Mouse (Mus musculus) heart, postnatal 0 days (tissue): ENCODE data around the gene Tacc3. TPM values are rescaled to one million over a fixed set of nuclear protein-coding genes. Genes with fewer than 3 reads are reported as not detected.
A peak's percentile ranks its signal among the peaks of the same experiment; 100 is the strongest.

ENCODE experiments used
- ATAC-seq: fragments of 200-750 bp; cut with Nextera tagmentation; 2 replicates; pipeline ENCODE4 v1.8.0; 2017; ENCODE audit warnings: low read depth, moderate number of reproducible peaks, moderate library complexity; ENCODE audit not compliant: insufficient read depth
- DNase-seq: peaks from one replicate; pipeline ENCODE4 v3.0.0-alpha.2; 2016; ENCODE audit warnings: low spot score
- H3K27ac ChIP-seq: fragments of 300-500 bp; sonication (generic); 2 replicates; pipeline ENCODE4 v1.5.1; 2014; ENCODE audit warnings: low read depth, mild to moderate bottlenecking
- H3K27me3 ChIP-seq: fragments of 300-500 bp; sonication (generic); 2 replicates; pipeline ENCODE4 v1.6.1; 2014; ENCODE audit warnings: low read length, mixed read lengths; ENCODE audit not compliant: control insufficient read depth, insufficient read depth
- H3K36me3 ChIP-seq: fragments of 300-500 bp; sonication (generic); replicated peaks from 2 replicates; pipeline ENCODE4 v1.6.1; 2014; ENCODE audit warnings: low read length, mixed read lengths; ENCODE audit not compliant: control insufficient read depth, insufficient read depth
- H3K4me1 ChIP-seq: fragments of 300-500 bp; sonication (generic); 2 replicates; pipeline ENCODE4 v1.6.1; 2014; ENCODE audit warnings: antibody characterized with exemption; ENCODE audit not compliant: control insufficient read depth, insufficient read depth
- H3K4me2 ChIP-seq: fragments of 300-500 bp; sonication (generic); 2 replicates; pipeline ENCODE4 v1.6.1; 2014; ENCODE audit warnings: low read depth, mild to moderate bottlenecking, low read length, moderate library complexity
- H3K4me3 ChIP-seq: fragments of 300-500 bp; sonication (generic); 2 replicates; pipeline ENCODE4 v1.5.1; 2014; ENCODE audit warnings: low read depth, low read length
- H3K9ac ChIP-seq: fragments of 300-500 bp; sonication (generic); replicated peaks from 2 replicates; pipeline ENCODE4 v1.6.1; 2014; ENCODE audit warnings: low read depth, low read length, mixed read lengths
- H3K9me3 ChIP-seq: fragments of 300-500 bp; sonication (generic); replicated peaks from 2 replicates; pipeline ENCODE4 v1.6.1; 2016; ENCODE audit warnings: low read length; ENCODE audit not compliant: control insufficient read depth
- CTCF ChIP-seq: IDR thresholded peaks from 2 replicates; pipeline ENCODE4 v1.5.1; 2016; ENCODE audit warnings: antibody characterized with exemption, control low read depth, low read depth
- EP300 ChIP-seq: IDR thresholded peaks from 2 replicates; pipeline ENCODE4 v1.6.1; 2016; ENCODE audit warnings: antibody characterized with exemption, low read depth
- WGBS: fragments of 180-500 bp; shearing (Covaris S2); extraction: QIAGEN DNeasy Blood & Tissue Kit; methylation state at CpG from one replicate; pipeline ENCODE4 v1.1.7; 2014; 5-methylcytosine and 5-hydroxymethylcytosine counted together
- polyA plus RNA-seq: library from polyadenylated mRNA; unstranded; fragments of >200 nt; fragmentation: Nextera tagmentation; extraction: Ambion mirVana; gene quantifications from 2 replicates; pipeline ENCODE4 v1.2.1, GENCODE M21; 2015
- total RNA-seq: library from RNA; depleted of rRNA; stranded (reverse); fragments of >200 nt; gene quantifications from 2 replicates; pipeline ENCODE4 v1.2.3, GENCODE M21; 2014; ENCODE audit warnings: low replicate concordance

Tacc3 gene
- total and polyA plus RNA-seq, 2 experiments from 2014 or later = 39.4 to 42.1 TPM

DNA sequence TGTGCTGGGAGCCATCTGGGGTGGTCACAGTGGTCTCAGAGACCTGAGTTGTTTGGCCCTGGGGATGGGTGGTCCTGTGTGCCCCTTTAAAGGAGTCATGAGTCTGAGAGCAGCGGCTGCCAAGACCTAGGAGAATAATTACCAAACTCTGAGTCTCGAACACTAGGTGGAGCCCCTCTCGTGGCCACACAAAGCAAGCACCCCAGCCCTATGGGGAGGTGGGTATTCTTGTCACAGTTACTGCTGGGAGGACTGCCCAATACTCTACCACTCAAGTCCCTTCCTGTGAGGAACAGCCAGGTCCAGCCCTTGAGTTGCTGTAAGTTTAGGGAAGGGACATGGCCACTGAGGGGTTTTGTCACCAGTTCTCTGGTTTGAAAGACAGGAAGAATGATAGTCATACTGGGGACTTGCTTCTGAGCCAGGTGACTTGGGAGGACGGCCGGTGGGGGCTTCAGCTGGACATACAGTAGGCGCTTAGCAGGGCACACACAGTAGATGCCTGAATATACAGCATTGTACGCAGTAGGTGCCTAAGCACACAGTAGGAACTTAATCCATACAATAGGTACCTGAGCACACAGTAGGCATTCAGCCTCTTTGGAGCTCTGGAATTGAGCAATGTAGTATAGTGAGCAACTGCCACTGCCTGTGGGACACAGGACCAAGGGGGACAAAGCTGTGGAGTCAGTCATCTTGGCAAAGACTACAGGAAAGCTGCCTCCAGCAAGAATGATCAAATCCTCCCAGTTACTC, 26.1 kb downstream of the Tacc3 start:
- no peak overlapping the region for H3K27ac ChIP-seq
- TF ChIP-seq EP300 = no peak
- peak; percentile 71 for TF ChIP-seq CTCF
- WGBS = 39% methylated on average over 7 of the region's 7 CpGs
- H3K9me3 ChIP-seq = no peaks in the 10 kb centered on the region
- peaks cover 11% of the 10 kb centered on the region; the same call in 1 of the 2 replicates for H3K4me1 ChIP-seq
- no peak overlapping the region for H3K4me3 ChIP-seq
- H3K36me3 ChIP-seq = no peaks in the 10 kb centered on the region
- H3K9ac ChIP-seq = no peak overlapping the region
- ATAC-seq (peak; percentile 71), DNase-seq (peak; percentile 49)
- H3K27me3 ChIP-seq = no peaks in the 10 kb centered on the region
- H3K4me2 ChIP-seq = no peak overlapping the region

DNA sequence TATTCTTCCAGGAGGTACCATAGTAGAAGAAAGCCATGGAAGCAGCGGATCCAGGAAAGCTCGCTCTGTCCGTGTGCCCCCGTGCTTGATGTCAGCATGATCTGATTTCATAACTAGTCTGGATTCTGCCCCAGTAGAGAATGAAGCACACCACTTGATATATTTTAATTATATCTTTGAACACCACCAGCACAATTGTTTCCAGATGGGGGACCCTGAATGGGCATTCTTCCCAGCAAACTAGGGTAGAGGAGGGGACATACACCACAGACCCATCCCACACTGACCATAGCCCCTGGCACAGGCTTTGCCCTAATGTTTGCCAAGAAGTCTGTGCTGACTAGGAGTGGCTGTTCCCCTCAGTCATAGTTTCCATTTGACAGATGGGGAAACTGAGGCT, 27.0 kb downstream of the Tacc3 start:
- no peaks in the 10 kb centered on the region for H3K9me3 ChIP-seq
- 92% methylated on average over 4 of the region's 4 CpGs for WGBS
- peaks cover 11% of the 10 kb centered on the region; the same call in 1 of the 2 replicates for H3K4me1 ChIP-seq
- H3K27ac ChIP-seq = no peak overlapping the region
- ATAC-seq (no peak), DNase-seq (no peak)
- H3K4me3 ChIP-seq = no peak overlapping the region
- no peak overlapping the region for H3K9ac ChIP-seq
- H3K4me2 ChIP-seq = no peak overlapping the region
- no peaks in the 10 kb centered on the region for H3K36me3 ChIP-seq
- TF ChIP-seq EP300 (no peak), CTCF (no peak)
- no peaks in the 10 kb centered on the region for H3K27me3 ChIP-seq

DNA sequence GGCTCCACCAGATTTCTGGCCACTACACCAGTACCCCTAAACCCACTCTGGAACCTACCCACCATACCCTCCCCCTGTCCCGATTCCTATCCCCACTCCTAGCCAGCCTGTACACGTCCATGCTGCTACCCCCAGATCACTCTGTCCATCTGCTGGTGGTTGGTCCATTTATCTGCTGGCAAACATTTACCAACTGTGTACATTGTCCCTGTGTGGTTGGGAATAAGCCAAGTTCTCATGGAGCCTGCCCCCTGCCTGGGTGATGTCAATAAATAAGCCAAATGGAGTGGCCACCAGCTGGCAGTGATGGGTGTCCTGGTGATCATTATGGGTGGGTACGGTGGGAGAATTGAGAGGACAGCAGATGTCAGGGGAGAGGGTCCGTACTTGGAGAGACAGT, 29.2 kb downstream of the Tacc3 start:
- no peak for TF ChIP-seq CTCF
- TF ChIP-seq EP300 = no peak
- Histone ChIP-seq H3K4me1 (peaks cover 11% of the 10 kb centered on the region; the same call in 1 of the 2 replicates), H3K4me3 (no peak overlapping the region), H3K9ac (no peak overlapping the region), H3K27me3 (no peaks in the 10 kb centered on the region), H3K4me2 (no peak overlapping the region), H3K27ac (no peak overlapping the region), H3K36me3 (no peaks in the 10 kb centered on the region), H3K9me3 (no peaks in the 10 kb centered on the region)
- no peak for DNase-seq
- no peak for ATAC-seq
- WGBS = 83% methylated on average over 4 of the region's 4 CpGs

DNA sequence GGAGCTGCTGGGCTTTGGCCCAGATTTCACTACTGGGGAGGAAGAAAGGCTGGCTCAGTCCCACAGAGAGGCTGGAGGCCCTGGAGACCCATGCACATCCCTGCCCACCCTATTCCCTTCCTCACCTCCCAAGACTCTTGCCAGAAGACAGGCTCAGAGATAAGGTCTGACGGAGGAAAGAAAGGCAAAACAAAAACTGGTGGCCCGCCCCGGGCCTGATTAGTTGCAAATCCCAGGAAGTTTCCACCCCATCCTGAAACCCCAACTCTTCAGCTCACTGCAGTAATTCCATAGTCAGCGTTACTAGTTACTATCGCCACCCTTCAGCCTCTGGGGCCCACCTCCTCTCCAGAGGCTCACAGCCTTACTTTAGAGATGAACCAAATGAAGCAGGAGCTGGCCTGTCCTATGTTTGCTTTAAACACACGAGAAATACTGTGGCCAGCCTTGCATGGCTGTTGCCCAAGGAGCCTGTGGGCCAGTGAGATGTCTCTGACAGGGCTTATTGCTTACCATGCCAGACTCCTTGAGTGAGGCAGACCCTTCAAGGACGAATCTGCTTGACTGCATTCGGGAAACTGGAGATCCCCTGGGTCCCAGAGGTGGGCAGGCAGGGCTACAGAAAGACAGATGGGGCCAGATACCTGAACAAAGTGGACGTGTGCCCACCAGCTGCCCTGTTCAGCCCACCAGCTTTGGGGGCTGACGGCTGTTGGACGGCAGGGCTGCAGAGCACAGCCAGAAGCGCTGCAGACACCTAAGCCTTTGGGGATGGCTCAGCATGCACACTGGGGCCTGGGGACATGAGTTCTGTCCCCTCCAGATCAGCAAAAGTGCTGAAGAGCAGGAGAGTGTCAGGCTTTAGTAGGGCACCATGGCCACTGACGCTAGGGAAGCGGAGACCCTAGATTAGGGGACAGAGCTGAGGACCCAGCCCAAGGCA, 30.6 kb downstream of the Tacc3 start:
- no peak for ATAC-seq
- Histone ChIP-seq H3K9ac (no peak overlapping the region), H3K9me3 (no peaks in the 10 kb centered on the region), H3K4me3 (no peak overlapping the region), H3K27ac (peak overlapping the region; percentile 67), H3K27me3 (no peaks in the 10 kb centered on the region), H3K4me2 (no peak overlapping the region), H3K36me3 (no peaks in the 10 kb centered on the region), H3K4me1 (peaks cover 11% of the 10 kb centered on the region; the same call in 1 of the 2 replicates)
- 65% methylated on average over 14 of the region's 14 CpGs for WGBS
- DNase-seq = no peak
- TF ChIP-seq EP300 = no peak
- TF ChIP-seq CTCF = no peak

DNA sequence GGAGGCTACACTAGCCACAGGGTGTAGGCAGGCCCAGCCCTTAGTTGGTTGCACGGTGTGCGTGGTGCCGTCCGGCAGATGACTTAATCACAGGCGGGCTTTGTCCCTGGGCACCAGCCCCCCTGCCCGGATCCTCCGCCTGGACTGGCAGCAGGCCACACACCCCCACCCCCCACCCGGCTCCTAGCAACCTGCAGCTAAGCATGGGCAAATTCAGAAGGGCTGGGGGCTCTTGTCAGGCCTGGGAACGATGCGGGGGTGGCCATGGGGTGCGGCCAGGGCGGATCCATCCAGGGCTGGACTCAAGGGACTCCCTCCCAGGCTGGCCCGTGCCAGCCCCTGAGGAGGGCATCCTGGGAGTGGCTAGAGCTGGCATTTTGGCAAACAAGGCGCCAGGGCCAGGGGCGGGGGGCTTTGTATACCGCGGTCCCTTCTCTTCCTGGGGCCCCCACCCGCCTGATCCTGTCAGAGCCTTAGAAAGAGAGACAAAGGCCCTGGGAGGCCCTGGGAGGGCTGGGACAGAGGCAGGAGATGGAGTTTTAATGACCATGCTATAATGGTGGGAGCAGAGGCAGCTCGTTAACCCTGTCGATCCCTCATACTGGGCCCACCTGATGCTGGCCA, 31.4 kb downstream of the Tacc3 start:
- 61% methylated on average over 19 of the region's 20 CpGs for WGBS
- H3K27me3 ChIP-seq = no peaks in the 10 kb centered on the region
- TF ChIP-seq EP300 (0 out of 2 replicates have a peak, but pooled peaks have one; percentile 9), CTCF (no peak)
- H3K4me3 ChIP-seq = no peak overlapping the region
- H3K4me2 ChIP-seq = no peak overlapping the region
- peak overlapping the region; percentile 67 for H3K27ac ChIP-seq
- DNase-seq = no peak
- peaks cover 11% of the 10 kb centered on the region; the same call in 1 of the 2 replicates for H3K4me1 ChIP-seq
- peak; percentile 39 for ATAC-seq
- no peaks in the 10 kb centered on the region for H3K36me3 ChIP-seq
- no peak overlapping the region for H3K9ac ChIP-seq
- H3K9me3 ChIP-seq = no peaks in the 10 kb centered on the region
